Mouse (Mus musculus): Measurements from ENCODE around the gene Nrbp1. TPM values are rescaled to one million over a fixed set of nuclear protein-coding genes. Genes with fewer than 3 reads are reported as not detected.

Gene Nrbp1
- polyA plus RNA-seq (2012; ENCODE audit: low replicate concordance) = 13.0 and 17.5 TPM in 2 replicates

GRCm38 (mm10) chr5:31240637-31241521 is at the start of gene Nrbp1, which contains the start of gene Gm9970:
Gene Nrbp1 (plus strand): TSS chr5:31240864.
Gene Gm9970 (minus strand): TSS chr5:31241232.

GRCm38 (mm10) chr5:31192939-31193630 is 47.6 kb upstream of the Nrbp1 start, which contains the start of the genes Snx17 and Eif2b4:
Gene Snx17 (plus strand): TSS chr5:31193227.
Gene Eif2b4 (minus strand): TSS chr5:31193430.

GRCm38 (mm10) chr5:31201742-31202590 is 38.7 kb upstream of the Nrbp1 start, which contains the start of gene Zfp513:
Gene Zfp513 (minus strand): TSS chr5:31202303.

GRCm38 (mm10) chr5:31220448-31221303 is 20.0 kb upstream of the Nrbp1 start, which contains the start of gene Ppm1g:
Gene Ppm1g (minus strand): TSS chr5:31220687.

GRCm38 (mm10) chr5:31251541-31252101 is 11.0 kb downstream of the Nrbp1 start, which contains the start of gene Krtcap3:
Gene Krtcap3 (plus strand): TSS chr5:31251691.

GRCm38 (mm10) chr5:31290521-31291360 is 50.1 kb downstream of the Nrbp1 start, which contains the start of gene Ift172:
Gene Ift172 (minus strand): TSS chr5:31291116.

GRCm38 (mm10) chr5:31295606-31296141 is 55.0 kb downstream of the Nrbp1 start, which contains the start of gene Fndc4:
Gene Fndc4 (minus strand): TSS chr5:31296080.

GRCm38 (mm10) chr5:31297047-31297757 is 56.5 kb downstream of the Nrbp1 start, which contains the start of gene Gckr:
Gene Gckr (plus strand): TSS chr5:31297443.

Other genes with a start within 250 kb of the Nrbp1 start
- gene Atraid, start 192.6 kb upstream of the Nrbp1 start, polyA plus RNA-seq (2012; ENCODE audit: low replicate concordance) = 8.0 and 9.4 TPM in 2 replicates
- 1.1 and 10.6 TPM in 2 replicates for gene Slc5a6, start 191.9 kb upstream of the Nrbp1 start, polyA plus RNA-seq (2012; ENCODE audit: low replicate concordance)
- 574 and 647 TPM in 2 replicates for gene Cad, start 186.1 kb upstream of the Nrbp1 start, polyA plus RNA-seq (2012; ENCODE audit: low replicate concordance)
- not detected in 2 replicates for gene Dnajc5g, start 134.6 kb upstream of the Nrbp1 start, polyA plus RNA-seq (2012; ENCODE audit: low replicate concordance)
- 0.68 TPM in 1 of 2 replicates, not detected in the other for gene Slc30a3, start 132.6 kb upstream of the Nrbp1 start, polyA plus RNA-seq (2012; ENCODE audit: low replicate concordance)
- not detected in 2 replicates for gene Trim54, start 124.2 kb upstream of the Nrbp1 start, polyA plus RNA-seq (2012; ENCODE audit: low replicate concordance)
- not detected in 2 replicates for gene Ucn, start 102.0 kb upstream of the Nrbp1 start, polyA plus RNA-seq (2012; ENCODE audit: low replicate concordance)
- 8.5 and 16.4 TPM in 2 replicates for gene Mpv17, start 86.6 kb upstream of the Nrbp1 start, polyA plus RNA-seq (2012; ENCODE audit: low replicate concordance)
- 6.5 and 9.2 TPM in 2 replicates for gene Gm29609, start 61.0 kb upstream of the Nrbp1 start, polyA plus RNA-seq (2012; ENCODE audit: low replicate concordance)
- 26.5 and 69.9 TPM in 2 replicates for gene Gtf3c2, start 60.7 kb upstream of the Nrbp1 start, polyA plus RNA-seq (2012; ENCODE audit: low replicate concordance)
- 13.8 and 16.2 TPM in 2 replicates for gene Snx17, start 47.6 kb upstream of the Nrbp1 start, polyA plus RNA-seq (2012; ENCODE audit: low replicate concordance)
- 180 and 338 TPM in 2 replicates for gene Eif2b4, start 47.4 kb upstream of the Nrbp1 start, polyA plus RNA-seq (2012; ENCODE audit: low replicate concordance)
- gene Zfp513, start 38.6 kb upstream of the Nrbp1 start, polyA plus RNA-seq (2012; ENCODE audit: low replicate concordance) = 37.9 and 81.8 TPM in 2 replicates
- gene Ppm1g, start 20.2 kb upstream of the Nrbp1 start, polyA plus RNA-seq (2012; ENCODE audit: low replicate concordance) = 522 and 770 TPM in 2 replicates
- 0.36 TPM in 1 of 2 replicates, not detected in the other for gene Gm9970, start 368 bp downstream of the Nrbp1 start, polyA plus RNA-seq (2012; ENCODE audit: low replicate concordance)
- gene Krtcap3, start 10.8 kb downstream of the Nrbp1 start, polyA plus RNA-seq (2012; ENCODE audit: low replicate concordance) = 3.8 and 11.2 TPM in 2 replicates
- gene Ift172, start 50.3 kb downstream of the Nrbp1 start, polyA plus RNA-seq (2012; ENCODE audit: low replicate concordance) = 5.5 and 6.3 TPM in 2 replicates
- 0.57 and 2.1 TPM in 2 replicates for gene Fndc4, start 55.2 kb downstream of the Nrbp1 start, polyA plus RNA-seq (2012; ENCODE audit: low replicate concordance)
- 0.19 TPM in 1 of 2 replicates, not detected in the other for gene Gckr, start 56.6 kb downstream of the Nrbp1 start, polyA plus RNA-seq (2012; ENCODE audit: low replicate concordance)
- 8.1 and 10.6 TPM in 2 replicates for gene Zfp512, start 211.6 kb downstream of the Nrbp1 start, polyA plus RNA-seq (2012; ENCODE audit: low replicate concordance)
- 0.20 TPM in 1 of 2 replicates, not detected in the other for gene 4930548H24Rik, start 244.9 kb downstream of the Nrbp1 start, polyA plus RNA-seq (2012; ENCODE audit: low replicate concordance)